Mouse (Mus musculus): ENCODE measurements around the gene Olfr17.

DNA sequence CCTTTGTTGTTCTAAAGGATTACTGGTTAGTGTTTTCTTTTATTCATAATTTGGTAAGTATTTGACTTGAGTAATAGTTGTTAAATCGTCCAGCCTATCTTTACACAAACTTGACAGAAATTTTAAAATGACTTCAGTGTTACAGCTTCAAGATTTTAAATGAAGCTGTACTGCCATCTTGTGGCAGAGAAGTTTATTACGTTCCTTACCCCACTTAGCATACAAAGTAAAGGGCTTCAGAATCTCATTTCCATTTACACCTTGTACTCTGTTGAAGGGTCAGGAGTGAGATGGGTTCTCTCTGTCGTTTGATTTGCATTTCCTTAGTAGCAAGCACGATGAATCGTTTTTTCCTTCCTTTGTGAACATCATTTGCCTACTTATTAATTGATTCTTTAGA is 47.2 kb upstream of the Olfr17 start:
- TF ChIP-seq ZNF384 (IDR thresholded peaks at IDR 0.05; ENCODE audit: low read depth, low read length) (no peak), MAFK (IDR thresholded peaks at IDR 0.05; ENCODE audit: insufficient read depth, low read depth, low read length) (no peak), CHD2 (IDR thresholded peaks at IDR 0.05; ENCODE audit: low read depth, low read length) (no peak)
